Mouse (Mus musculus): ENCODE measurements around the gene Plcg2.

GRCm38 (mm10) chr8:117484731-117485130 lies 13.4 kb upstream of the Plcg2 start:
- TF ChIP-seq CTCF (IDR thresholded peaks at IDR 0.05; ENCODE audit: low read depth) (no peak), EP300 (optimal IDR thresholded peaks at IDR 0.05) (no peak)

Data from stomach, postnatal 0 days (tissue).